Mouse (Mus musculus): ENCODE measurements around the gene Zfp618. TPM values are rescaled to one million over a fixed set of nuclear protein-coding genes. Genes with fewer than 3 reads are reported as not detected.

Gene Zfp618
- 0.69 TPM for polyA plus RNA-seq (2014; fragmentation: Illumina TruSeq; extraction: RNeasy Lipid Tissue Mini Kit (QIAGEN cat#74804); ENCODE audit: low read depth, low replicate concordance)

GRCm38 (mm10) chr4:62965497-62966302 is at the start of gene Zfp618:
Zfp618 (plus strand) TSS chr4:62965573.

GRCm38 (mm10) chr4:63154699-63155098 is 189.3 kb downstream of the Zfp618 start, which contains the start of gene Ambp:
Ambp (minus strand) TSS chr4:63154799.

GRCm38 (mm10) chr4:63171969-63172685 is 206.8 kb downstream of the Zfp618 start, which contains the start of gene Kif12:
Kif12 (minus strand) TSS chr4:63172131.

Other genes with a start within 250 kb of the Zfp618 start
- gene Ambp, start 189.2 kb downstream of the Zfp618 start, polyA plus RNA-seq (2014; fragmentation: Illumina TruSeq; extraction: RNeasy Lipid Tissue Mini Kit (QIAGEN cat#74804); ENCODE audit: low read depth, low replicate concordance), result 0.48 TPM
- not detected for gene Kif12, start 206.6 kb downstream of the Zfp618 start, polyA plus RNA-seq (2014; fragmentation: Illumina TruSeq; extraction: RNeasy Lipid Tissue Mini Kit (QIAGEN cat#74804); ENCODE audit: low read depth, low replicate concordance)
- gene Col27a1, start 248.4 kb downstream of the Zfp618 start, polyA plus RNA-seq (2014; fragmentation: Illumina TruSeq; extraction: RNeasy Lipid Tissue Mini Kit (QIAGEN cat#74804); ENCODE audit: low read depth, low replicate concordance), result 1.3 TPM

All from testis, adult 10 weeks (tissue).